Mouse (Mus musculus): Measurements from ENCODE around the gene Sema3d. TPM values are rescaled to one million over a fixed set of nuclear protein-coding genes. Genes with fewer than 3 reads are reported as not detected.

The Sema3d gene
- polyA plus RNA-seq, 1 experiment from 2014 or later = 16.8 TPM

DNA sequence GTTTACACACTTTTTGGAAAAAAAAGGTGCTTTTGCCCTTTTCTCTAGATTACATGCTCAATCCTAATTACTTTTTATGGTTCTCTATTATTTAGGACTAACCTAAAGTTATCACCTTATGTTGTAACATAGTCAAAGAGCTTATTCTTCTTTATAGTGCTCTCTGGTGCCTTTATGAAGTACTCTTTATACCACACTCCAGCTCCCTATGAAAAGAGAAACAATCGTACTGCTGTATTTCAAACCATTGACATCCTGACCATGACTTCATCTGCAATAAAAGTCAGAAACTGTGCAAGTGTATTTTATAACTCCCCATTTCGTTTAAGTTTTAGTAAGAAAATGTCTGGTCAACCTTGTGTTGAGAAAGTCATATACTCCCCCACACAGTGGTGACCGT is 29.4 kb downstream of the Sema3d start:
- Histone ChIP-seq H3K27ac (replicated peaks in 1 of 2; ENCODE audit: control insufficient read depth in 1 of 2, insufficient read depth in 1 of 2, low read depth in 2 of 2, low read length in 2 of 2) (no peak overlapping the region), H3K4me1 (ENCODE audit: control insufficient read depth in 2 of 2, insufficient read depth in 2 of 2, low read length in 2 of 2) (no peaks in the 10 kb centered on the region), H3K4me2 (ENCODE audit: low read length) (no peak overlapping the region), H3K4me3 (ENCODE audit: control insufficient read depth in 1 of 2, insufficient read depth in 1 of 2, low read depth in 1 of 2, low read length in 2 of 2) (no peak overlapping the region), H3K9me3 (ENCODE audit: control insufficient read depth, low read length) (no peaks in the 10 kb centered on the region), H3K27me3 (ENCODE audit: control insufficient read depth, insufficient read depth, low read length) (no peaks in the 10 kb centered on the region), H3K9ac (ENCODE audit: low read length) (no peak overlapping the region), H3K36me3 (ENCODE audit: control insufficient read depth, insufficient read depth, low read length) (no peaks in the 10 kb centered on the region)
- no peak for ATAC-seq (ENCODE audit: insufficient number of reproducible peaks, insufficient read depth, low FRiP score, low read depth)
- 75% methylated on average over 3 of the region's 3 CpGs for WGBS

DNA sequence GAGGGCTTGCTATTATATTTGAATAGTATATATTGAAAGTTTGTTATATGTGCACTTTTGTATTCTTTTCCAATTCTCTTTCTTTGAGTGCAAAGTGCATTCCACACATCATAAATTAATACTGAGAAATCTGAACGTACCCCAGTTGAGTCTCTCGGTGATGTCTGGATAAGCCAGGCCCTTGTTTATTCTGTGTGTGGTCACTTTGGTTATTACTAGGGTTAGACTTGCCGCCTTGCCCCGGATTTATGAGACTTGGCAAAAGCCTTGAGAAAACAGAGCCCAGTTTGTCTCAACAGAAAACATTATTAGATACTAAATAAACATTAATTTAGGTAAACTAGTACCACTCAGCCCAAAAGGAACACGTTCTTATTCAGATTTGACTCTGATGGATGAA is 40.1 kb downstream of the Sema3d start:
- no peak overlapping the region for H3K27ac ChIP-seq (replicated peaks in 1 of 2; ENCODE audit: control insufficient read depth in 1 of 2, insufficient read depth in 1 of 2, low read depth in 2 of 2, low read length in 2 of 2)
- no peak overlapping the region for H3K4me2 ChIP-seq (ENCODE audit: low read length)
- 79% methylated on average over 5 of the region's 5 CpGs for WGBS
- no peak for ATAC-seq (ENCODE audit: insufficient number of reproducible peaks, insufficient read depth, low FRiP score, low read depth)
- H3K4me3 ChIP-seq (ENCODE audit: control insufficient read depth in 1 of 2, insufficient read depth in 1 of 2, low read depth in 1 of 2, low read length in 2 of 2) = no peak overlapping the region
- no peaks in the 10 kb centered on the region for H3K36me3 ChIP-seq (ENCODE audit: control insufficient read depth, insufficient read depth, low read length)
- H3K4me1 ChIP-seq (ENCODE audit: control insufficient read depth in 2 of 2, insufficient read depth in 2 of 2, low read length in 2 of 2) = no peaks in the 10 kb centered on the region
- H3K9me3 ChIP-seq (ENCODE audit: control insufficient read depth, low read length) = no peaks in the 10 kb centered on the region
- H3K9ac ChIP-seq (ENCODE audit: low read length) = no peak overlapping the region
- H3K27me3 ChIP-seq (ENCODE audit: control insufficient read depth, insufficient read depth, low read length) = no peaks in the 10 kb centered on the region

- ATAC-seq (ENCODE audit: insufficient number of reproducible peaks, insufficient read depth, low FRiP score, low read depth) = no peak
- Histone ChIP-seq H3K27ac (replicated peaks in 1 of 2; ENCODE audit: control insufficient read depth in 1 of 2, insufficient read depth in 1 of 2, low read depth in 2 of 2, low read length in 2 of 2) (no peak overlapping the region), H3K27me3 (ENCODE audit: control insufficient read depth, insufficient read depth, low read length) (no peaks in the 10 kb centered on the region), H3K4me1 (ENCODE audit: control insufficient read depth in 2 of 2, insufficient read depth in 2 of 2, low read length in 2 of 2) (no peaks in the 10 kb centered on the region), H3K36me3 (ENCODE audit: control insufficient read depth, insufficient read depth, low read length) (no peaks in the 10 kb centered on the region), H3K9ac (ENCODE audit: low read length) (no peak overlapping the region), H3K4me3 (ENCODE audit: control insufficient read depth in 1 of 2, insufficient read depth in 1 of 2, low read depth in 1 of 2, low read length in 2 of 2) (no peak overlapping the region), H3K4me2 (ENCODE audit: low read length) (no peak overlapping the region), H3K9me3 (ENCODE audit: control insufficient read depth, low read length) (no peaks in the 10 kb centered on the region)
- 82% methylated on average over 1 of the region's 1 CpGs for WGBS
Observed at GRCm38 (mm10) chr5:12441737-12442136, 58.6 kb downstream of the Sema3d start.

GRCm38 (mm10) chr5:12442176-12443105 is 59.3 kb downstream of the Sema3d start:
- H3K36me3 ChIP-seq (ENCODE audit: control insufficient read depth, insufficient read depth, low read length) = no peaks in the 10 kb centered on the region
- H3K27me3 ChIP-seq (ENCODE audit: control insufficient read depth, insufficient read depth, low read length) = no peaks in the 10 kb centered on the region
- WGBS = 85% methylated on average over 7 of the region's 7 CpGs
- no peaks in the 10 kb centered on the region for H3K4me1 ChIP-seq (ENCODE audit: control insufficient read depth in 2 of 2, insufficient read depth in 2 of 2, low read length in 2 of 2)
- H3K27ac ChIP-seq (replicated peaks in 1 of 2; ENCODE audit: control insufficient read depth in 1 of 2, insufficient read depth in 1 of 2, low read depth in 2 of 2, low read length in 2 of 2) = no peak overlapping the region
- H3K9ac ChIP-seq (ENCODE audit: low read length) = no peak overlapping the region
- no peak overlapping the region for H3K4me3 ChIP-seq (ENCODE audit: control insufficient read depth in 1 of 2, insufficient read depth in 1 of 2, low read depth in 1 of 2, low read length in 2 of 2)
- no peaks in the 10 kb centered on the region for H3K9me3 ChIP-seq (ENCODE audit: control insufficient read depth, low read length)
- no peak overlapping the region for H3K4me2 ChIP-seq (ENCODE audit: low read length)
- ATAC-seq (ENCODE audit: insufficient number of reproducible peaks, insufficient read depth, low FRiP score, low read depth) = no peak

DNA sequence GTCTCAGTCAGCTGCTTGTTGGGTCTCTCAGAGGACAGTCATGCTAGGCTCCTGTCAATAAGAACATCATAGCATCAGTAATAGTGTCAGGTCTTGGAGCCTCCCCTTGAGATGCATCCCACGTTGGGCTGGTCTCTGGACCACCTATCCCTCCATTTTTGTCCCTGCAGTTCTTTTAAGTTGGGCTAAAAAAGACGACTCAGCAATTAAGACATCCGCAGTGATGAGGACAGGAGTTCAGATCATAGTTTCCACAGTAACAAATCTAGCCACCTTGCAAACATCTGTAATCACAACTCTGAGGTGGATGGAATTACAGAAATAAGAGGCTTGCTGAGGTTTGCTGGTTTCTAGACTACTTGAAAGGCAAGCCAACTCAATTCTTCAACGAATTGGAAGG is 67.9 kb downstream of the Sema3d start:
- Histone ChIP-seq H3K36me3 (ENCODE audit: control insufficient read depth, insufficient read depth, low read length) (no peaks in the 10 kb centered on the region), H3K4me2 (ENCODE audit: low read length) (no peak overlapping the region), H3K4me1 (ENCODE audit: control insufficient read depth in 2 of 2, insufficient read depth in 2 of 2, low read length in 2 of 2) (no peaks in the 10 kb centered on the region), H3K9ac (ENCODE audit: low read length) (no peak overlapping the region), H3K4me3 (ENCODE audit: control insufficient read depth in 1 of 2, insufficient read depth in 1 of 2, low read depth in 1 of 2, low read length in 2 of 2) (no peak overlapping the region), H3K27ac (replicated peaks in 1 of 2; ENCODE audit: control insufficient read depth in 1 of 2, insufficient read depth in 1 of 2, low read depth in 2 of 2, low read length in 2 of 2) (no peak overlapping the region), H3K9me3 (ENCODE audit: control insufficient read depth, low read length) (no peaks in the 10 kb centered on the region), H3K27me3 (ENCODE audit: control insufficient read depth, insufficient read depth, low read length) (no peaks in the 10 kb centered on the region)
- ATAC-seq (ENCODE audit: insufficient number of reproducible peaks, insufficient read depth, low FRiP score, low read depth) = no peak
- 70% methylated on average over 4 of the region's 4 CpGs for WGBS

DNA sequence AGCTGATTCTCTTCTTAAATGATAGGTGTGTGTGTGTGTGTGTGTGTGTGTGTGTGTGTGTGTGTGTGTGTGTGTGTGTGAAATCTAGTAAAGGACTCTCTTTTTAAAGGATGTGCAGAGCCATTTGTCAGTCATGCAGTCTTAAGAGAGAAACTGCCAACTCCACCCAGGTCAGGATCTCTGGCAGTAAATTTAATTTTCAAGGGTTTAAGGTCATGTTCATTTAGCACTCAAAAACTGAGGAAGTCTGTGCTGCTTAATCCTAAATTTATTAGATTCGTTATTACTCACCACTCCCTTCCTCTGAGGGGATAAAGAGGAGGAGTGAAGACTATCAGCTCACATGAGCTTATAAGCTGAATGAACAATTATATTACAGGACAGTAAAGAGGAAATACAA is 71.8 kb downstream of the Sema3d start:
- H3K27ac ChIP-seq (replicated peaks in 1 of 2; ENCODE audit: control insufficient read depth in 1 of 2, insufficient read depth in 1 of 2, low read depth in 2 of 2, low read length in 2 of 2) = no peak overlapping the region
- no peaks in the 10 kb centered on the region for H3K4me1 ChIP-seq (ENCODE audit: control insufficient read depth in 2 of 2, insufficient read depth in 2 of 2, low read length in 2 of 2)
- ATAC-seq (ENCODE audit: insufficient number of reproducible peaks, insufficient read depth, low FRiP score, low read depth) = no peak
- WGBS = 76% methylated on average over 1 of the region's 1 CpGs
- no peaks in the 10 kb centered on the region for H3K36me3 ChIP-seq (ENCODE audit: control insufficient read depth, insufficient read depth, low read length)
- no peaks in the 10 kb centered on the region for H3K27me3 ChIP-seq (ENCODE audit: control insufficient read depth, insufficient read depth, low read length)
- no peak overlapping the region for H3K4me3 ChIP-seq (ENCODE audit: control insufficient read depth in 1 of 2, insufficient read depth in 1 of 2, low read depth in 1 of 2, low read length in 2 of 2)
- H3K9ac ChIP-seq (ENCODE audit: low read length) = no peak overlapping the region
- H3K4me2 ChIP-seq (ENCODE audit: low read length) = no peak overlapping the region
- no peaks in the 10 kb centered on the region for H3K9me3 ChIP-seq (ENCODE audit: control insufficient read depth, low read length)

- Histone ChIP-seq H3K4me1 (ENCODE audit: control insufficient read depth in 2 of 2, insufficient read depth in 2 of 2, low read length in 2 of 2) (no peaks in the 10 kb centered on the region), H3K9ac (ENCODE audit: low read length) (no peak overlapping the region), H3K27ac (replicated peaks in 1 of 2; ENCODE audit: control insufficient read depth in 1 of 2, insufficient read depth in 1 of 2, low read depth in 2 of 2, low read length in 2 of 2) (no peak overlapping the region), H3K9me3 (ENCODE audit: control insufficient read depth, low read length) (no peaks in the 10 kb centered on the region), H3K27me3 (ENCODE audit: control insufficient read depth, insufficient read depth, low read length) (no peaks in the 10 kb centered on the region), H3K36me3 (ENCODE audit: control insufficient read depth, insufficient read depth, low read length) (no peaks in the 10 kb centered on the region), H3K4me3 (ENCODE audit: control insufficient read depth in 1 of 2, insufficient read depth in 1 of 2, low read depth in 1 of 2, low read length in 2 of 2) (no peak overlapping the region), H3K4me2 (ENCODE audit: low read length) (no peak overlapping the region)
- no peak for ATAC-seq (ENCODE audit: insufficient number of reproducible peaks, insufficient read depth, low FRiP score, low read depth)
- WGBS = 74% methylated on average over 1 of the region's 1 CpGs
Observed at GRCm38 (mm10) chr5:12457509-12457908, 74.3 kb downstream of the Sema3d start.
